Mouse (Mus musculus) sigmoid colon, adult 10 weeks (tissue): ENCODE measurements around the gene Fezf2. TPM values are rescaled to one million over a fixed set of nuclear protein-coding genes. Genes with fewer than 3 reads are reported as not detected.

Source experiments
- polyA plus RNA-seq: library from polyadenylated mRNA; stranded (reverse); fragments of 350-450 nt; fragmentation: Illumina TruSeq; extraction: RNeasy Lipid Tissue Mini Kit (QIAGEN cat#74804); gene quantifications from one replicate; pipeline ENCODE4 v1.2.3, GENCODE M21; 2014; ENCODE audit warnings: low read depth, low replicate concordance

The Fezf2 gene
- not detected for polyA plus RNA-seq

GRCm38 (mm10) chr14:12348089-12348488, at the start of gene Fezf2:
Gene Fezf2, minus strand, starts transcription at chr14:12348189.

Other genes starting within 250 kb of the Fezf2 start
- gene Gm49355, start 64.2 kb downstream of the Fezf2 start, polyA plus RNA-seq = 0.47 TPM
- gene 3830406C13Rik, start 64.0 kb downstream of the Fezf2 start, polyA plus RNA-seq = 194 TPM